ENCODE assay signal across 20 mouse cellular contexts in genomic region chr2:16977380-16977779, GRCm38 (mm10).
A peak's percentile ranks its signal among the peaks of the same experiment; 100 is the strongest.
DNase-seq lines count a peak whose midpoint lies in the region; ATAC-seq and TF ChIP-seq lines count a peak whose summit lies in the region.
"Had no signal": no experiment of that assay in that cellular context is flagged by ENCODE, and none has a peak within 500 bp of the region (broad histone marks: within the 10 kb centered on the region; RNA-seq: fewer than 3 reads in every experiment).

No protein-coding gene starts in this region.

- H3K4me1 ChIP-seq in hindbrain, postnatal 0 days (ENCODE audit: insufficient read depth, low read length) = no peaks in the 10 kb centered on the region
- no peaks in the 10 kb centered on the region for H3K4me1 ChIP-seq in hindbrain, embryonic 14.5 days (replicated peaks; ENCODE audit: control insufficient read depth, insufficient read depth, low read length)
- H3K4me1 ChIP-seq in midbrain, postnatal 0 days (ENCODE audit: insufficient read depth, low read length) = no peaks in the 10 kb centered on the region
- H3K4me1 ChIP-seq: embryonic facial prominence, embryonic 15.5 days; heart, embryonic 10.5 days; limb, embryonic 13.5 days; liver, embryonic 13.5 days; lung, embryonic 15.5 days; megakaryocyte, embryonic 14.5 days; stomach, embryonic 15.5 days had no signal

- DNase-seq in hindbrain, postnatal 0 days (ENCODE audit: low spot score) = peak; percentile 2
- no peak for DNase-seq in hindbrain, embryonic 14.5 days (ENCODE audit: low spot score)
- DNase-seq in brain, embryonic 14.5 days (ENCODE audit: low read depth) = peak; percentile 20
- peak; percentile 19 for DNase-seq in embryo, embryonic 9.5 days (ENCODE audit: extremely low spot score)
- peak; percentile 3 for DNase-seq in midbrain, postnatal 0 days (ENCODE audit: low spot score)
- DNase-seq in adrenal gland, adult (ENCODE audit: inconsistent age in 2 of 2, low spot score in 1 of 2) = no peak
- no peak for DNase-seq in gastrocnemius, postnatal 10 days
- no peak for DNase-seq in left cerebral cortex, adult 11 months (ENCODE audit: low spot score)
- DNase-seq: cerebellum, adult 9-11 months; liver, embryonic 13.5 days; thymus, adult 18-20 months had no signal

- TF ChIP-seq CTCF in hindbrain, postnatal 0 days (IDR thresholded peaks at IDR 0.05; ENCODE audit: low read depth) = no peak
- TF ChIP-seq CTCF in brain, embryonic 14.5 days (IDR thresholded peaks at IDR 0.05; ENCODE audit: borderline replicate concordance, extremely low read depth, insufficient read depth, insufficient read length) = no peak
- no peak for TF ChIP-seq CTCF in midbrain, postnatal 0 days (IDR thresholded peaks at IDR 0.05)

- no peak overlapping the region for H3K9ac ChIP-seq in hindbrain, postnatal 0 days (replicated peaks; ENCODE audit: low read length)
- H3K9ac ChIP-seq in hindbrain, embryonic 14.5 days = no peak overlapping the region
- no peak overlapping the region for H3K9ac ChIP-seq in midbrain, postnatal 0 days (replicated peaks; ENCODE audit: low read length, poor library complexity, severe bottlenecking)
- H3K9ac ChIP-seq: embryonic facial prominence, embryonic 15.5 days; limb, embryonic 13.5 days; liver, embryonic 13.5 days; lung, embryonic 15.5 days; stomach, embryonic 15.5 days had no signal

- H3K4me3 ChIP-seq in hindbrain, postnatal 0 days (ENCODE audit: low read length) = no peak overlapping the region
- H3K4me3 ChIP-seq in hindbrain, embryonic 14.5 days (replicated peaks; ENCODE audit: low read length) = no peak overlapping the region
- H3K4me3 ChIP-seq in midbrain, postnatal 0 days (ENCODE audit: low read depth, low read length) = no peak overlapping the region
- H3K4me3 ChIP-seq: embryonic facial prominence, embryonic 15.5 days; heart, embryonic 10.5 days; hindbrain, embryonic 10.5 days; limb, embryonic 13.5 days; liver, embryonic 13.5 days; lung, embryonic 15.5 days; megakaryocyte, embryonic 14.5 days; stomach, embryonic 15.5 days had no signal

- H3K27ac ChIP-seq in hindbrain, postnatal 0 days = no peak overlapping the region
- no peak overlapping the region for H3K27ac ChIP-seq in hindbrain, embryonic 14.5 days
- no peak overlapping the region for H3K27ac ChIP-seq in midbrain, postnatal 0 days (ENCODE audit: low read depth, low read length)
- H3K27ac ChIP-seq: embryonic facial prominence, embryonic 15.5 days; heart, embryonic 10.5 days; hindbrain, embryonic 10.5 days; limb, embryonic 13.5 days; liver, embryonic 13.5 days; lung, embryonic 15.5 days; stomach, embryonic 15.5 days had no signal

- WGBS in hindbrain, postnatal 0 days = 9% methylated on average over 4 of the region's 4 CpGs
- 4% methylated on average over 4 of the region's 4 CpGs for WGBS in hindbrain, embryonic 14.5 days
- 9% methylated on average over 4 of the region's 4 CpGs for WGBS in midbrain, postnatal 0 days

- TF ChIP-seq POLR2A in brain, embryonic 14.5 days (IDR thresholded peaks at IDR 0.05; ENCODE audit: borderline replicate concordance, extremely low read depth, insufficient read depth, insufficient read length, poor library complexity, severe bottlenecking) = no peak

- ATAC-seq in hindbrain, postnatal 0 days = no peak
- ATAC-seq in hindbrain, embryonic 14.5 days (ENCODE audit: low FRiP score) = no peak
- ATAC-seq in midbrain, postnatal 0 days (ENCODE audit: low FRiP score) = no peak
- ATAC-seq: intestine, embryonic 16.5 days had no signal

- H3K9me3 ChIP-seq in hindbrain, postnatal 0 days (ENCODE audit: low read length) = no peaks in the 10 kb centered on the region
- H3K9me3 ChIP-seq in hindbrain, embryonic 14.5 days (ENCODE audit: control insufficient read depth, low read length) = no peaks in the 10 kb centered on the region
- H3K9me3 ChIP-seq in midbrain, postnatal 0 days (ENCODE audit: low read length) = no peaks in the 10 kb centered on the region
- H3K9me3 ChIP-seq: embryonic facial prominence, embryonic 15.5 days; heart, embryonic 10.5 days; hindbrain, embryonic 10.5 days; limb, embryonic 13.5 days; liver, embryonic 13.5 days; lung, embryonic 15.5 days; stomach, embryonic 15.5 days had no signal

- H3K36me3 ChIP-seq in hindbrain, postnatal 0 days (ENCODE audit: insufficient read depth, low read length) = no peaks in the 10 kb centered on the region
- no peaks in the 10 kb centered on the region for H3K36me3 ChIP-seq in hindbrain, embryonic 14.5 days (replicated peaks; ENCODE audit: control insufficient read depth, insufficient read depth)
- no peaks in the 10 kb centered on the region for H3K36me3 ChIP-seq in midbrain, postnatal 0 days (ENCODE audit: insufficient read depth, low read length)
- H3K36me3 ChIP-seq: embryonic facial prominence, embryonic 15.5 days; heart, embryonic 10.5 days; hindbrain, embryonic 10.5 days; limb, embryonic 13.5 days; liver, embryonic 13.5 days; lung, embryonic 15.5 days; stomach, embryonic 15.5 days had no signal

- H3K27me3 ChIP-seq in hindbrain, postnatal 0 days (ENCODE audit: insufficient read depth, low read length) = no peaks in the 10 kb centered on the region
- no peaks in the 10 kb centered on the region for H3K27me3 ChIP-seq in hindbrain, embryonic 14.5 days (ENCODE audit: control insufficient read depth, insufficient read depth, low read length)
- H3K27me3 ChIP-seq in midbrain, postnatal 0 days (ENCODE audit: insufficient read depth, low read length) = no peaks in the 10 kb centered on the region
- H3K27me3 ChIP-seq: CH12.LX; embryonic facial prominence, embryonic 15.5 days; limb, embryonic 13.5 days; liver, embryonic 13.5 days; lung, embryonic 15.5 days; megakaryocyte, embryonic 14.5 days; stomach, embryonic 15.5 days had no signal

- no peak overlapping the region for H3K4me2 ChIP-seq in hindbrain, postnatal 0 days (ENCODE audit: low read depth, low read length)
- no peak overlapping the region for H3K4me2 ChIP-seq in hindbrain, embryonic 14.5 days (replicated peaks)
- no peak overlapping the region for H3K4me2 ChIP-seq in midbrain, postnatal 0 days (ENCODE audit: low read depth, low read length, poor library complexity, severe bottlenecking)
- H3K4me2 ChIP-seq: embryonic facial prominence, embryonic 15.5 days; limb, embryonic 13.5 days; liver, embryonic 13.5 days; lung, embryonic 15.5 days; stomach, embryonic 15.5 days had no signal

Comparison
In these comparisons a context has a peak if more than half of its experiments do, and no peak if none do; other contexts are left out.
1. DNase-seq: peak in hindbrain, postnatal 0 days (single experiment), brain, embryonic 14.5 days (single experiment), embryo, embryonic 9.5 days (single experiment) and midbrain, postnatal 0 days (single experiment); none in hindbrain, embryonic 14.5 days (single experiment), adrenal gland, adult (0 of 2), gastrocnemius, postnatal 10 days (single experiment) and left cerebral cortex, adult 11 months (single experiment).